Mouse (Mus musculus) layer of hippocampus, adult 6 months (tissue): ENCODE results near the gene Cbx7. TPM values are rescaled to one million over a fixed set of nuclear protein-coding genes. Genes with fewer than 3 reads are reported as not detected.

Experiments
- long read RNA-seq, 2 experiments: library from polyadenylated mRNA; unstranded; transcript quantifications; one replicate each; pipeline ENCODE4 v2.0.0; 2019 to 2020
- microRNA-seq: library from miRNA; unstranded; fragments of <30 nt; microRNA quantifications from one replicate; pipeline ENCODE4 v1.2.0, GENCODE M21; 2020
- polyA plus RNA-seq: library from polyadenylated mRNA; unstranded; fragments of <200 nt; fragmentation: Nextera tagmentation; gene quantifications from 2 replicates; pipeline ENCODE4 v1.2.3, GENCODE M21; 2021

The Cbx7 gene
- polyA plus RNA-seq, result 18.7 and 23.4 TPM in 2 replicates
- long read RNA-seq, experiment 1, transcript Cbx7-203 (7 exons, 2,899 nt), result major isoform, 12 of 49 reads
- long read RNA-seq, experiment 1, transcript Cbx7-202 (6 exons, 710 nt), result major isoform, 12 of 49 reads
- long read RNA-seq, experiment 1, partial matches to known transcripts, result 14 of 49 reads
- long read RNA-seq, experiment 1, other reads (novel, unspliced or antisense), result 8 of 49 reads
- long read RNA-seq, experiment 2, transcript Cbx7-203 (7 exons, 2,899 nt), result major isoform, 106 of 318 reads
- long read RNA-seq, experiment 2, transcript Cbx7-202 (6 exons, 710 nt), result minor isoform, 97 of 318 reads
- long read RNA-seq, experiment 2, transcript Cbx7-201 (6 exons, 3,388 nt), result minor isoform, 20 of 318 reads
- long read RNA-seq, experiment 2, partial matches to known transcripts, result 15 of 318 reads
- long read RNA-seq, experiment 2, other reads (novel, unspliced or antisense), result 80 of 318 reads

GRCm38 (mm10) chr15:79970940-79971339, at the start of gene Cbx7:
TSS of gene Cbx7 (minus strand) at chr15:79971119.

DNA sequence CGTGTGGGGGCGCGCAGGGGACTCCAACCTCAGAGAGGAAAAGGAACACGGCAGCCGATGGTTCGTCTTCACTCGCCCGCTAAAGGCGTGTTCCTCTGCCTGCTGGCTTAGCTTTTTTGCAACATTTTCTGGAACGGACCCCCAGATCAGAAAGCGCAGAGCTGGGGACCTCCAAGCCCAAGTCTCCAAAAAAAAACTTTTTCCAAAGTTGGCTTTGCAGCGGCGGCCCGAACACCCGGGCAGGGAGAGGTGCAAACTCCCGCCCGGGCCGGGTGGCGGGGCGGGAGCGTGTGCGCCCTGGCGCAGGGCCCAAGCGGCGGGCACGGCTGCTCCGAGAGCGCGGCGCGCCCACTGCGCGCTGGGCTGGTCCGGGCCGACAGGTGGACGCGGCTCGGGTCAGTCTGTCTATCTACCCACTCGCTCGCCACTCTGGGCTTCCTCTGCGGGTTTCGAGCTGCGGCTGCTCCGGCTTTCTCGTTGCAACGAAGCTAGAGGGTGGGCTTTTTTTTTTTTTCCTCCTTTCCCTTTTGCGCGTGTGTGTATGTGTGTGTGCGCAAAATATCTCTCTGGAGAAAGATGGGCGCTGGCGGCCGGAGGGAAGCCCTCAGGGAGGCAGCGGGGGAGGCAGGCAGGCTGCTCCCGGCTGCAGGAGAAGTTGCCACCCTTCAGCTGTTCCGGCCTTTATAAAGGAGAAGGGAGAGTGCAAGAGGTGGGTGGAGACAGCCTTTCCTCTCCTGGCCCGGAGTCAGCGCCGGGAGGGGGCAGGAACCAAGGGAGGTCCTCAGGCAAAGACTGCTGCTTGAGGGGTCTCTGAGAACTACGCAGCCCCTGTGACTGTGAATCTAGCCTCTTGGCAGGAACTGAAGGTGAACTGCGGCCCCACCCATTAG, 43.6 kb upstream of the Cbx7 start, which contains the start of gene Pdgfb:
Pdgfb (minus strand) TSS at position 657 of the 890 bp plus-strand sequence.

GRCm38 (mm10) chr15:79891436-79892212, 79.3 kb downstream of the Cbx7 start, which contains the start of gene Apobec3:
TSS of gene Apobec3 (plus strand) at chr15:79891659.

Small RNA genes lying within 50 kb of the gene (microRNA-seq; reads per million reads assigned to microRNA genes)
- 1.9 reads per million for gene Mir7213

Other genes with a start within 250 kb of the Cbx7 start
- 8.1 and 9.3 TPM in 2 replicates for gene Sun2, start 228.6 kb downstream of the Cbx7 start, polyA plus RNA-seq
- 123 and 139 TPM in 2 replicates for gene Dnal4, start 193.3 kb downstream of the Cbx7 start, polyA plus RNA-seq
- gene Nptxr, start 166.4 kb downstream of the Cbx7 start, polyA plus RNA-seq, result 90.1 and 132 TPM in 2 replicates
- 3.5 and 35.6 TPM in 2 replicates for gene Npcd, start 136.9 kb downstream of the Cbx7 start, polyA plus RNA-seq
- 44.2 and 51.6 TPM in 2 replicates for gene Cbx6, start 136.4 kb downstream of the Cbx7 start, polyA plus RNA-seq
- 2.9 and 3.3 TPM in 2 replicates for gene Apobec3, start 79.5 kb downstream of the Cbx7 start, polyA plus RNA-seq
- 10.5 and 15.0 TPM in 2 replicates for gene Pdgfb, start 43.9 kb upstream of the Cbx7 start, polyA plus RNA-seq
- 117 and 139 TPM in 2 replicates for gene Syngr1, start 120.2 kb upstream of the Cbx7 start, polyA plus RNA-seq
- 1,999 and 2,174 TPM in 2 replicates for gene Rpl3, start 120.7 kb upstream of the Cbx7 start, polyA plus RNA-seq
- gene Tab1, start 162.0 kb upstream of the Cbx7 start, polyA plus RNA-seq, result 15.9 and 16.0 TPM in 2 replicates
- gene Mgat3, start 202.6 kb upstream of the Cbx7 start, polyA plus RNA-seq, result 14.6 and 15.3 TPM in 2 replicates